Mouse (Mus musculus): ENCODE data around the gene Jmjd8. TPM values are rescaled to one million over a fixed set of nuclear protein-coding genes. Genes with fewer than 3 reads are reported as not detected.

Jmjd8 gene
- polyA plus RNA-seq, 1 experiment from 2014 or later, result 42.1 TPM

DNA sequence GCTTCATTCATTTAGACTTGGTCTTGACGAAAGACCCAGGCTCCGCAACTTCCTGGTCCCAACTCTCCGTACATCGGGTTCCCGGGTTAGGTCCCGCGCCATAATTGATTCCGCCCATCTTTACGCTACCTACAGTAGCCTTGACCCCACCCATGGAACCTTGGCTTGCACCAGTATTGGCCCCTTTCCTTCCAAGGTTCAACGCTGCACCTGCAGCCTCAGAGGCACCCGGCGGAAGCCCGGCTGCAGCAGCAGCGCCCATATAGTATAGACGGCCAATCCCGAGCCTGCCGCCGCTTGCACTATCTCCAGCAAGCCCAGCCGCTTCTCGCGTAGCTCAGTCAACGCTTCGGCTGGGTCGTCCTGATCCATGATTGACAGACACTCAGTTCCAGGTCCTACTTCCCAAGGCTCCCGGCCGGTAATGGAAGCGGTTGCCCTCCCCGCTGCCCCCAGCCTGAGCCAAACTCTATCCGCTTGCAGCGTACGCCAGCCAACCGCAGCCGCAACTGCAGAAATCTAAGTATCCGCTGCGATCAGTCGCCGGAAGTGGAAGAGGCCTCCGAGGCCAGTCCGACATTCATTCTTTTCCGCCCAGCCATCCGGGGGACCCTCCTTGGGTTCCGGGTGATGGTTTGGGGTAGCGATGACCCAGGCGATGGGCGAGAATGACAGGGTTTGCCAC, 36.7 kb upstream of the Jmjd8 start:
- Histone ChIP-seq H3K27me3 (ENCODE audit: control insufficient read depth, insufficient read depth, low read length) (no peaks in the 10 kb centered on the region), H3K4me2 (replicated peaks) (peak overlapping the region; percentile 85), H3K4me3 (replicated peaks; ENCODE audit: low read length) (peak overlapping the region; percentile 60), H3K27ac (peak overlapping the region; percentile 95), H3K36me3 (replicated peaks; ENCODE audit: control insufficient read depth, insufficient read depth) (peaks cover 21% of the 10 kb centered on the region), H3K9me3 (ENCODE audit: control insufficient read depth, low read length) (no peaks in the 10 kb centered on the region), H3K9ac (peak overlapping the region; percentile 80), H3K4me1 (replicated peaks; ENCODE audit: control insufficient read depth, insufficient read depth, low read length) (peaks cover 23% of the 10 kb centered on the region)
- peak; percentile 67 for ATAC-seq (ENCODE audit: low FRiP score)
- WGBS, result under 1% methylated on average over 45 of the region's 45 CpGs
- peak; percentile 85 for DNase-seq (ENCODE audit: low spot score)

- peak within 1 kb of the TSS; percentile 80 for H3K9ac ChIP-seq
- H3K36me3 ChIP-seq (replicated peaks; ENCODE audit: control insufficient read depth, insufficient read depth), result peaks cover 19% of the 10 kb centered on the region
- H3K27me3 ChIP-seq (ENCODE audit: control insufficient read depth, insufficient read depth, low read length), result no peaks in the 10 kb centered on the region
- H3K4me1 ChIP-seq (replicated peaks; ENCODE audit: control insufficient read depth, insufficient read depth, low read length), result peaks cover 26% of the 10 kb centered on the region
- ATAC-seq (ENCODE audit: low FRiP score) (peak; percentile 51; the same call in 1 of the 2 replicates), DNase-seq (ENCODE audit: low spot score) (peak; percentile 69)
- WGBS, result under 1% methylated on average over 14 of the region's 14 CpGs
- H3K4me2 ChIP-seq (replicated peaks), result peak within 1 kb of the TSS; percentile 85
- H3K27ac ChIP-seq, result peak within 1 kb of the TSS; percentile 95
- H3K4me3 ChIP-seq (replicated peaks; ENCODE audit: low read length), result peak within 1 kb of the TSS; percentile 60
- no peaks in the 10 kb centered on the region for H3K9me3 ChIP-seq (ENCODE audit: control insufficient read depth, low read length)
These were observed 36.1 kb upstream of the Jmjd8 start, which contains the start of gene Fam173a for GRCm38 (mm10) chr17:25792615-25793014. Fam173a (minus strand) TSS chr17:25792901.

GRCm38 (mm10) chr17:25794197-25794596, 34.5 kb upstream of the Jmjd8 start:
- peak overlapping the region; percentile 70 for H3K4me2 ChIP-seq (replicated peaks)
- peak overlapping the region; percentile 40; the same call in 1 of the 2 replicates for H3K27ac ChIP-seq
- H3K9me3 ChIP-seq (ENCODE audit: control insufficient read depth, low read length), result no peaks in the 10 kb centered on the region
- H3K4me3 ChIP-seq (replicated peaks; ENCODE audit: low read length), result no peak overlapping the region
- H3K4me1 ChIP-seq (replicated peaks; ENCODE audit: control insufficient read depth, insufficient read depth, low read length), result peaks cover 26% of the 10 kb centered on the region
- DNase-seq (ENCODE audit: low spot score) (no peak), ATAC-seq (ENCODE audit: low FRiP score) (no peak)
- H3K27me3 ChIP-seq (ENCODE audit: control insufficient read depth, insufficient read depth, low read length), result no peaks in the 10 kb centered on the region
- peak overlapping the region; percentile 47; the same call in 1 of the 2 replicates for H3K9ac ChIP-seq
- H3K36me3 ChIP-seq (replicated peaks; ENCODE audit: control insufficient read depth, insufficient read depth), result peaks cover 8% of the 10 kb centered on the region
- 7% methylated on average over 13 of the region's 13 CpGs for WGBS

GRCm38 (mm10) chr17:25794998-25795397, 33.7 kb upstream of the Jmjd8 start:
- no peaks in the 10 kb centered on the region for H3K27me3 ChIP-seq (ENCODE audit: control insufficient read depth, insufficient read depth, low read length)
- DNase-seq (ENCODE audit: low spot score) (no peak), ATAC-seq (ENCODE audit: low FRiP score) (no peak)
- whole genome bisulfite sequencing, result 39% methylated on average over 17 of the region's 17 CpGs
- 0 out of 2 replicates have a peak, but pooled peaks cover under 1% of the 10 kb centered on the region for H3K36me3 ChIP-seq (replicated peaks; ENCODE audit: control insufficient read depth, insufficient read depth)
- peak overlapping the region; percentile 70 for H3K4me2 ChIP-seq (replicated peaks)
- peak overlapping the region; percentile 49 for H3K4me3 ChIP-seq (replicated peaks; ENCODE audit: low read length)
- peak overlapping the region; percentile 47 for H3K9ac ChIP-seq
- H3K27ac ChIP-seq, result peak overlapping the region; percentile 40
- H3K4me1 ChIP-seq (replicated peaks; ENCODE audit: control insufficient read depth, insufficient read depth, low read length), result peaks cover 26% of the 10 kb centered on the region
- no peaks in the 10 kb centered on the region for H3K9me3 ChIP-seq (ENCODE audit: control insufficient read depth, low read length)

DNA sequence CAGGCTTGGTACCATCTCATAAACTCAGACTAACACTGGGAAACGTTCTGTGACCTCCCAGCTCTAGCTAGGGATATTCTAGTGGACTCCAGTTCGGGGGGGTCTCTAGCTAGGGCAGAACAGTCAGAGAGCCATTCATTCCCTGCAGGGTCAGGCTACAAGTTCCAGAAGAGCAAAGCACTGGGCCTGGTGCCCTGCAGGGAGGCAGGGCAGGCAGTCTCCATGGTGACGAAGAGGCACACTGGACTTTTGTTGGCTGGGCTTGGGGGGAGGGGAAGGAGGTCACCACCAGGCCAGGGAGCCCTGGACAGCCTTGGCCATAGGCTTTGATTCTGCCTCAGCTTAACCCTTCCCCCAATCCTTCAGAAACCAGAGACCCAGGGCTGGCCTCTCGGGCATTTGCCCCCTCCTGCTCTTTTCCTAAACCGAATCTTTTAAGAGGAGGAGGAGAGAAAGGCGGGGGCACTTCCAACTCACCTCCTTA, 33.0 kb upstream of the Jmjd8 start, which contains the start of gene AC134908.4:
Gene AC134908.4, minus strand, starts transcription at position 51 of the 484 bp plus-strand sequence.
- ATAC-seq (ENCODE audit: low FRiP score), result no peak; the same call in 1 of the 2 replicates
- WGBS, result 5% methylated on average over 6 of the region's 6 CpGs

DNA sequence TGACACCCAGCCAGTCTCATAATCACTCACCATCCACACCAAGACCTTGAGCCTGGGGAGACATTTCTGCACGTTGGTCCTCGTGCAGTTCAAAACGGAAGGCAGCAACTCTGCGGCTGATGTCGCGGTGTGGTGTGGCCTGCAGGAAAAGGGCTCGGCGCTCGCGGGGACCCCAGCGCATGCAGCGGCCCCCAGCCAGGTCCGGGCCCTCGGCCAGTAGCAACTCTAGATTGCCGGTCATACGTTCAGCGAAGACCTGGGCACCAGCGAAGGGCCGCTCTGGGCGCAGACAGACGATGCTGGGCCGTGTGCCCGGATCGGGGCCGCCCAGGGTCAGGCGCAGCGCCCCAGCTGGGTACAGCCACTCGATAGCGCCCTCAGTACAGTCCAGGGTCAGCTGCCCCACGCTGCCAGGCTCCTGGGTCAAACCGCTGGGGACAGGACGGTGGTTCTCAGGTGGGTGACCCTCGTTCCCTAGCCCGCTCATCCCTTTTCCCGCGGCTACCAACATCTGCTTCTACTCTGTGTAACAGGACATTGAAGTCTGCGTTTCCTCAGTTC, 32.4 kb upstream of the Jmjd8 start:
- Histone ChIP-seq H3K27ac (peak overlapping the region; percentile 62), H3K36me3 (replicated peaks; ENCODE audit: control insufficient read depth, insufficient read depth) (no peaks in the 10 kb centered on the region), H3K9ac (peak overlapping the region; percentile 47), H3K4me2 (replicated peaks) (peak overlapping the region; percentile 70), H3K4me3 (replicated peaks; ENCODE audit: low read length) (peak overlapping the region; percentile 49), H3K27me3 (ENCODE audit: control insufficient read depth, insufficient read depth, low read length) (no peaks in the 10 kb centered on the region), H3K9me3 (ENCODE audit: control insufficient read depth, low read length) (no peaks in the 10 kb centered on the region), H3K4me1 (replicated peaks; ENCODE audit: control insufficient read depth, insufficient read depth, low read length) (peaks cover 24% of the 10 kb centered on the region)
- ATAC-seq (ENCODE audit: low FRiP score) (no peak), DNase-seq (ENCODE audit: low spot score) (no peak)
- WGBS, result under 1% methylated on average over 36 of the region's 37 CpGs

More for the DNA sequence above, 33.0 kb upstream of the Jmjd8 start, which contains the start of gene AC134908.4:
- DNase-seq (ENCODE audit: low spot score), result no peak
- Histone ChIP-seq H3K4me3 (replicated peaks; ENCODE audit: low read length) (peak within 1 kb of the TSS; percentile 49), H3K27me3 (ENCODE audit: control insufficient read depth, insufficient read depth, low read length) (no peaks in the 10 kb centered on the region), H3K9me3 (ENCODE audit: control insufficient read depth, low read length) (no peaks in the 10 kb centered on the region), H3K4me2 (replicated peaks) (peak within 1 kb of the TSS; percentile 70), H3K36me3 (replicated peaks; ENCODE audit: control insufficient read depth, insufficient read depth) (no peaks in the 10 kb centered on the region), H3K9ac (peak within 1 kb of the TSS; percentile 47), H3K4me1 (replicated peaks; ENCODE audit: control insufficient read depth, insufficient read depth, low read length) (peaks cover 26% of the 10 kb centered on the region), H3K27ac (peak within 1 kb of the TSS; percentile 62)

DNA sequence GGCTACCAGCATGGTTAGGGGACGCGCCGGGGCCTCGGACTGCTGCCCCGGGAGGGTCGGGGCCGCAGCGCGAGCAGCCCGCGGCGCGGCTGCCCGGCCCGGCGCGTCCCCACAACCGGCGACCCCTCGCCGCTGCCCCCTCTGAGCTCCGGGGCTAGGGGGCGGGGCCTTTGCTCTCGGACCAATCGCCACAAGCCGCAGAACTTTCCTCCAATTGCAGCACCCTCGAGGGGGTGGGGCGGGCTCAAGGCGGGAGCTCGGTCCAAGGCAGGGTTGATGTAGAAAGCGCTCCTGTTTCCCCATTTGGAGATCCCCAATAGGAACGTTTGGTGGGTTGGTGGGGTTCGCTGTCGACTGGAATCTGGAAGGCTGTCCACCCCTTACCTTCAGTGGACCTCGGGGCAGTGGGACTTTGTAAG, 31.7 kb upstream of the Jmjd8 start, which contains the start of gene Metrn:
Gene Metrn, minus strand, starts transcription at position 186 of the 419 bp plus-strand sequence.
- Histone ChIP-seq H3K27me3 (ENCODE audit: control insufficient read depth, insufficient read depth, low read length) (no peaks in the 10 kb centered on the region), H3K4me1 (replicated peaks; ENCODE audit: control insufficient read depth, insufficient read depth, low read length) (peaks cover 20% of the 10 kb centered on the region), H3K27ac (peak within 1 kb of the TSS; percentile 62), H3K9ac (peak within 1 kb of the TSS; percentile 47), H3K9me3 (ENCODE audit: control insufficient read depth, low read length) (no peaks in the 10 kb centered on the region), H3K4me3 (replicated peaks; ENCODE audit: low read length) (peak within 1 kb of the TSS; percentile 49), H3K4me2 (replicated peaks) (peak within 1 kb of the TSS; percentile 70), H3K36me3 (replicated peaks; ENCODE audit: control insufficient read depth, insufficient read depth) (no peaks in the 10 kb centered on the region)
- DNase-seq (ENCODE audit: low spot score) (peak; percentile 72), ATAC-seq (ENCODE audit: low FRiP score) (peak; percentile 63)
- 0% methylated on average over 35 of the region's 35 CpGs for WGBS

DNA sequence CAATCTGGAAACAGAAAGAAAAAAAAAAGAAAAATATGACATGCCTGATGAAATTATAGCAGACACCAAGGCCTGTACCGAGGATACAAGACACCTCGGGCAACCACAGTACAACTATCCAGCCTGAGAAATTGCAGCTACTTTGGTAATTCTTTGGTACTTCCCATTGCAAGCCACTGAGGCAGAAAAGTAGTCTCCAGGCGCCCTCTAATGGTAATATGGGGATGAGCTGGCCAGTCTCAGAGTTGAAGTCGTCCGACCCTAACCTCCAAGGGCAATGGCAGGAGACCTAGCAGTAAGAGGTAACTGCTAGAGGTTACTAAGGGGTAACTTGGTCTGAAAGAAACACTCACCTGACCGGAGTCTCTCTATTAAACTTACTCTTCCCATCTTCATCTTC, 27.6 kb upstream of the Jmjd8 start:
- 10% methylated on average over 6 of the region's 6 CpGs for WGBS
- H3K4me2 ChIP-seq (replicated peaks), result no peak overlapping the region
- H3K4me3 ChIP-seq (replicated peaks; ENCODE audit: low read length), result no peak overlapping the region
- no peaks in the 10 kb centered on the region for H3K36me3 ChIP-seq (replicated peaks; ENCODE audit: control insufficient read depth, insufficient read depth)
- H3K9ac ChIP-seq, result no peak overlapping the region
- ATAC-seq (ENCODE audit: low FRiP score), result no peak
- no peaks in the 10 kb centered on the region for H3K27me3 ChIP-seq (ENCODE audit: control insufficient read depth, insufficient read depth, low read length)
- no peak overlapping the region for H3K27ac ChIP-seq
- peaks cover 31% of the 10 kb centered on the region for H3K4me1 ChIP-seq (replicated peaks; ENCODE audit: control insufficient read depth, insufficient read depth, low read length)
- peak; percentile 82 for DNase-seq (ENCODE audit: low spot score)
- no peaks in the 10 kb centered on the region for H3K9me3 ChIP-seq (ENCODE audit: control insufficient read depth, low read length)

DNA sequence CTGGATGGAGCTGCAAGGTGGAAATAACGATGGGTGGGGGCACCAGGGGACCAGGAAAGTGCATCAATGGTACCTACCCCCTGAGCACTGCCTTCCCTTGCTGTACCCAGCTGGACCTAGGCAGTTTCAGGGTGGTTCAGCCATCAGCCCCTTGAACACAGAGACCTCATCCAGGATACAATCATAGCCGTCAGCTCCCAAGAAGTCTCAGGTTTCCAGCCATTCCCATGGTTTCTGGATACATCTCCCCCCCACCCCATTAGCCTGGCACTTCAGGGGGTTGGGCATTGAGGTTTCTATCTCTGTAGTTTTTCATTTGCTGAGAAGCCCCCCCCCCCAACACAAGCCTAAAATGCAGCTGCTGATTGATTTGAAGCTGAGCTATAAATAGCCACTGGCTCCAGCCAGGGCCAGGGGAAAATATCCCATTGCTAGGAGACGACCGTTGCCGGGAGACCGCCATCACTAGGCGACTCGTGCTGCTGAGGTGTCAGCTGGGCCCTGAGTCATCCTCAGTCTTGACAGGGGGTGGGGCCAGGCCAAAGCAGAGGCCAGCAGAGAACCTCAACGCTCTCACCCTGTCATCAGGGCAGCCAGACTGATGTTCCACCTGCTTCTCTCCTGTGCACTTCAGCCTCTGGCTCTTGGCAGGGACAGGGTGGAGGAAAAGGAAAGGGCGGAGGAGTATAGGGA, 25.7 kb upstream of the Jmjd8 start:
- 9% methylated on average over 10 of the region's 10 CpGs for WGBS
- Histone ChIP-seq H3K9ac (peak overlapping the region; percentile 43), H3K36me3 (replicated peaks; ENCODE audit: control insufficient read depth, insufficient read depth) (no peaks in the 10 kb centered on the region), H3K27ac (peak overlapping the region; percentile 90), H3K4me3 (replicated peaks; ENCODE audit: low read length) (no peak overlapping the region), H3K4me1 (replicated peaks; ENCODE audit: control insufficient read depth, insufficient read depth, low read length) (peaks cover 24% of the 10 kb centered on the region), H3K4me2 (replicated peaks) (peak overlapping the region; percentile 36), H3K9me3 (ENCODE audit: control insufficient read depth, low read length) (no peaks in the 10 kb centered on the region), H3K27me3 (ENCODE audit: control insufficient read depth, insufficient read depth, low read length) (no peaks in the 10 kb centered on the region)
- ATAC-seq (ENCODE audit: low FRiP score) (peak; percentile 85), DNase-seq (ENCODE audit: low spot score) (peak; percentile 81)
